Mouse (Mus musculus): ENCODE measurements around the gene Oas1e.

DNA sequence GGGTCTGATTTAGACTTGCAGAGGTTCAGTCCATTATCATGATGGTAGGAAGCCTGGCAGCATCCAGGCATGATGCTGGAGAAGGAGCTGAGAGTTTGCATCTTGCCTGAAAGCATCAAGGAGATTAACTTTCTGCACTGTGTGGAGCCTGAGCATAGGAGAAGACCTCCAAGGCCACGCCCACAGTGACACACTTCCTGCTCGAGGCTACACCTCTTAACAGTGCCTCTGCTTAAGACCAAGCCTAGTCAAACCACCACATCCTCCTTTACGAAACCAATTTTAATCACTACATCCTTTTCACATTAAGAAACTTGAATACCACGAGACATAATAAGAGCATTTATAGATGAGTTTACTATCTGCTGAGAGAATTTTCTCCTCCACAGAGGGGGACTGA lies 35.7 kb upstream of the Oas1e start:
- TF ChIP-seq USF1 (IDR thresholded peaks at IDR 0.05; ENCODE audit: low read depth) (no peak), TCF12 (IDR thresholded peaks at IDR 0.05; ENCODE audit: insufficient read depth, poor library complexity, severe bottlenecking) (no peak), MAX (IDR thresholded peaks at IDR 0.05; ENCODE audit: low read depth) (no peak), MYOD1 (IDR thresholded peaks at IDR 0.05; ENCODE audit: control insufficient read depth in 1 of 3, insufficient read length in 2 of 3, low read depth in 2 of 3) (no peak)
